In genomic region chr2:49349813-49350212, GRCm38 (mm10) we compare ENCODE assay signal across 8 mouse cellular contexts.
DNase-seq lines count a peak whose midpoint lies in the region; ATAC-seq lines count a peak whose summit lies in the region.

No protein-coding gene starts in this region.

- no peaks in the 10 kb centered on the region for H3K27me3 ChIP-seq in hindbrain, embryonic 13.5 days
- no peaks in the 10 kb centered on the region for H3K27me3 ChIP-seq in hindbrain, embryonic 10.5 days (ENCODE audit: insufficient read depth, poor library complexity, severe bottlenecking)
- H3K27me3 ChIP-seq in heart, embryonic 15.5 days: no peaks in the 10 kb centered on the region

- H3K9ac ChIP-seq in hindbrain, embryonic 13.5 days: no peak overlapping the region
- H3K9ac ChIP-seq in heart, embryonic 15.5 days: no peak overlapping the region

- no peaks in the 10 kb centered on the region for H3K9me3 ChIP-seq in hindbrain, embryonic 13.5 days
- H3K9me3 ChIP-seq in hindbrain, embryonic 10.5 days: no peaks in the 10 kb centered on the region
- no peaks in the 10 kb centered on the region for H3K9me3 ChIP-seq in heart, embryonic 15.5 days (replicated peaks)

- 0 out of 2 replicates have a peak, but pooled peaks have one; percentile 46 for ATAC-seq in hindbrain, embryonic 13.5 days (ENCODE audit: low FRiP score)
- ATAC-seq in heart, embryonic 15.5 days (replicated peaks; ENCODE audit: insufficient number of reproducible peaks, insufficient read depth, low FRiP score, low read depth): peak; percentile 94
- no peak for ATAC-seq in CD4-positive, CD25-positive, alpha-beta regulatory T cell, adult 4 months

- H3K36me3 ChIP-seq in hindbrain, embryonic 13.5 days: no peaks in the 10 kb centered on the region
- H3K36me3 ChIP-seq in hindbrain, embryonic 10.5 days: no peaks in the 10 kb centered on the region
- H3K36me3 ChIP-seq in heart, embryonic 15.5 days: no peaks in the 10 kb centered on the region

- no peak for DNase-seq in hindbrain, embryonic 10.5 days (ENCODE audit: low spot score)
- DNase-seq in adrenal gland, postnatal 14 days: peak; percentile 53
- peak; percentile 94 for DNase-seq in kidney, postnatal 14 days
- DNase-seq in lung, postnatal 36 days: peak; percentile 89
- DNase-seq in thymus, postnatal 14 days: no peak

- 61% methylated on average over 5 of the region's 5 CpGs for WGBS in hindbrain, embryonic 13.5 days
- WGBS in hindbrain, embryonic 10.5 days: 76% methylated on average over 5 of the region's 5 CpGs
- WGBS in heart, embryonic 15.5 days: 20% methylated on average over 5 of the region's 5 CpGs

- peaks cover 5% of the 10 kb centered on the region; the same call in 1 of the 2 replicates for H3K4me1 ChIP-seq in hindbrain, embryonic 13.5 days (replicated peaks)
- no peaks in the 10 kb centered on the region for H3K4me1 ChIP-seq in hindbrain, embryonic 10.5 days (replicated peaks)
- peaks cover 14% of the 10 kb centered on the region for H3K4me1 ChIP-seq in heart, embryonic 15.5 days (replicated peaks)

- no peak overlapping the region for H3K4me3 ChIP-seq in hindbrain, embryonic 13.5 days
- H3K4me3 ChIP-seq in hindbrain, embryonic 10.5 days: no peak overlapping the region
- H3K4me3 ChIP-seq in heart, embryonic 15.5 days: no peak overlapping the region

- no peak overlapping the region for H3K27ac ChIP-seq in hindbrain, embryonic 13.5 days
- no peak overlapping the region for H3K27ac ChIP-seq in hindbrain, embryonic 10.5 days
- H3K27ac ChIP-seq in heart, embryonic 15.5 days: peak overlapping the region; percentile 75

- H3K4me2 ChIP-seq in hindbrain, embryonic 13.5 days: no peak overlapping the region
- no peak overlapping the region for H3K4me2 ChIP-seq in heart, embryonic 15.5 days

Comparison
In these comparisons a context has a peak if more than half of its experiments do, and no peak if none do; other contexts are left out.
1. DNase-seq: peak in adrenal gland, postnatal 14 days (single experiment), kidney, postnatal 14 days (single experiment) and lung, postnatal 36 days (single experiment); none in hindbrain, embryonic 10.5 days (single experiment) and thymus, postnatal 14 days (single experiment).